Mouse (Mus musculus): Measurements from ENCODE around the gene Tex22. TPM values are rescaled to one million over a fixed set of nuclear protein-coding genes. Genes with fewer than 3 reads are reported as not detected.
A peak's percentile ranks its signal among the peaks of the same experiment; 100 is the strongest.

The Tex22 gene
- polyA plus RNA-seq, 1 experiment from 2014 or later = 0.13 TPM

DNA sequence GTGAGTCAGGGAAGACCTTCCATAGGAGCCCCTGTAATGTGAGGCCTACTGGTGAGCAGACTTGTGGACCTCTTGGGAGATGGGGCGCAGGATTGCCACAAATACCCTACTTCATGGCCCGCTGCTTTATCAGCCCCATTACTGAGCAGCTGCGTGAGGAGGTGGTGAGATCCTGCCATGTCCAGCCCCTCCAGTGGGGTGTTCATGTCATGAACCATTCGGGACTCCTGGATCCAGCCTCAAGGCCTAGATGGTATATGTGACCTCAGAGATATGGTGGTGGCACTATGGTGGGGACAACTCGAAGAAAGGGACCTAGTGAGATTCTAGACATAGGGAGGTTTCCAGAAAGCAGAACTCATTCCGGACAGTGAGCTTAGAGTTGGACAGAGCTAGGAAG, 14.8 kb downstream of the Tex22 start:
- Histone ChIP-seq H3K36me3 (no peaks in the 10 kb centered on the region), H3K9me3 (no peaks in the 10 kb centered on the region), H3K9ac (no peak overlapping the region), H3K4me3 (no peak overlapping the region), H3K27me3 (peaks cover 8% of the 10 kb centered on the region; the same call in 1 of the 2 replicates), H3K4me2 (replicated peaks) (no peak overlapping the region), H3K27ac (no peak overlapping the region), H3K4me1 (no peaks in the 10 kb centered on the region)
- no peak for ATAC-seq (ENCODE audit: insufficient number of reproducible peaks, insufficient read depth, low FRiP score, low TSS enrichment)
- WGBS = 87% methylated on average over 6 of the region's 6 CpGs

DNA sequence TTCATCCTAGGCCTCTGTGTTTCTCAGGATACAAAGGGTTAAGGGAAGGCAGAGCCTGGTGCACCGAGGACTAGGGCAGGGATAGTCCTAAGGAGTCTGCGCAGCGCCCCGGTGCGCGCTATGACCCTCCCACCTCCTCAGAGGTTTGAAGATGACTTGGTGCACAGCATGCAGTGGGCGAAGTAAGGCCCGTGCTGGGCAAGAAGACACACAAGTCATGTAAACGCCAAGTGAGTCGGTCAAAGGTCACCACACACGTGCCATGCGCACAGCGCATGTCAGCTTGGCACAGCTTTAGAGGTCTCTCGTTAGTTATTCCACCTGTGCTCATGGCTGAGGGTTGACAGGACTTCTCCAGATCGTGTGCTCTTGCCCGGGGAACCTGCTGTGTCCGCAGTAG, 15.8 kb downstream of the Tex22 start:
- Histone ChIP-seq H3K4me3 (no peak overlapping the region), H3K9me3 (no peaks in the 10 kb centered on the region), H3K36me3 (no peaks in the 10 kb centered on the region), H3K27ac (no peak overlapping the region), H3K4me1 (no peaks in the 10 kb centered on the region), H3K9ac (no peak overlapping the region), H3K27me3 (peaks cover 8% of the 10 kb centered on the region; the same call in 1 of the 2 replicates), H3K4me2 (replicated peaks) (no peak overlapping the region)
- ATAC-seq (ENCODE audit: insufficient number of reproducible peaks, insufficient read depth, low FRiP score, low TSS enrichment) = 0 out of 2 replicates have a peak, but pooled peaks have one; percentile 36
- 84% methylated on average over 17 of the region's 17 CpGs for WGBS

DNA sequence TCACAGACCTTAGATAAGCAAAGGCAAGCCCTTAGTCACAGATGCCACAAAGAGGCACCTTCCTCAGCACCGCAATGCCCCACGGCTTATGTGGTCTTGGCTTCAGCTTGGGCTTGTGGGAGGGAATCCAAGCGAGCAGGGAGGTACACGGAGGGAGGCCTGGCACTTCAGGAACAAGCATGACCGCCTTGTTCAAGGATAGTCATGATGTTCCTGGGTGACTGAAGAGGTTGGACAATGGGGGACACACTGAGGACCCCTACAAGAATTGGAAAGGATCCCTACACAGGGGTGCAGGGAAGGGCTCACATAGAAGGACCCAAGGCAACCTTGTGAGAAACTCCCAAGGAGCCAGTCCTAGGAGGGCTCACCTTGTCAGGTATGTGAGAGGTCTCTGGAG, 22.7 kb downstream of the Tex22 start:
- 0 out of 2 replicates have a peak, but pooled peaks cover 11% of the 10 kb centered on the region for H3K36me3 ChIP-seq
- peaks cover 28% of the 10 kb centered on the region for H3K4me1 ChIP-seq
- H3K9ac ChIP-seq = peak overlapping the region; percentile 100; the same call in 1 of the 2 replicates
- peak overlapping the region; percentile 85 for H3K4me2 ChIP-seq (replicated peaks)
- WGBS = 86% methylated on average over 5 of the region's 5 CpGs
- H3K27me3 ChIP-seq = no peaks in the 10 kb centered on the region
- H3K9me3 ChIP-seq = no peaks in the 10 kb centered on the region
- no peak for ATAC-seq (ENCODE audit: insufficient number of reproducible peaks, insufficient read depth, low FRiP score, low TSS enrichment)
- peak overlapping the region; percentile 100; the same call in 1 of the 2 replicates for H3K4me3 ChIP-seq
- H3K27ac ChIP-seq = no peak overlapping the region

DNA sequence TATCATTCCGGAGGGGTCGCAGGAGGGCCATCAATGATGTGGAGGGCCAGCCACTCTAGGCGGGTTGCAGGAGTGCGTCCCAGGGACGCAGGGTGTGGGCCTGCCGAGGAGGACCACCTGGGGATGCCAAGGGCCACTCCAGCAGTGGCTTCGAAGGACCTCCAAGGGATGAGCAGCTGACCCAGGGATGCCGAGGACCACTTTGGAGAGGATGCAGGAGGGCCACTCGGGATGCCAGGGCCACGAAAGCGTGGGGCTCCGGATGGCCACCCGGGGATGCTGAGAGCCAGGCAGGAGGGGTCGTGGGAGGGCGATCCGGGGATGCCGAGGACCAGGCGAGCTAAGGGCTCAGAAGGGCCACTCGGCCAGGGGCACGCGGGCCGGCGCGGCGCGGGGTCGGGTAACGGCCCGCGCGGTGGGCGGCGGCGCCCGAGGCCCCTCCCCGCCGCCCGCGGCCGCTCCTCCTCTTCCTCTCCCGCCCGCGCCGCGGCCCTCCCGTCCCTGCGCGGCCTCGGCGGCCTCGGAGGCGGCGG, 23.5 kb downstream of the Tex22 start, which contains the start of gene Mta1:
TSS of gene Mta1 (plus strand) at position 530 of the 533 bp plus-strand sequence.
- H3K27ac ChIP-seq = peak within 1 kb of the TSS; percentile 88
- no peaks in the 10 kb centered on the region for H3K27me3 ChIP-seq
- H3K4me3 ChIP-seq = peak within 1 kb of the TSS; percentile 100
- peaks cover 28% of the 10 kb centered on the region for H3K4me1 ChIP-seq
- H3K4me2 ChIP-seq (replicated peaks) = peak within 1 kb of the TSS; percentile 95
- no peaks in the 10 kb centered on the region for H3K9me3 ChIP-seq
- 1% methylated on average over 42 of the region's 53 CpGs for WGBS
- peak within 1 kb of the TSS; percentile 100 for H3K9ac ChIP-seq
- peak; percentile 38; the same call in 1 of the 2 replicates for ATAC-seq (ENCODE audit: insufficient number of reproducible peaks, insufficient read depth, low FRiP score, low TSS enrichment)
- 0 out of 2 replicates have a peak, but pooled peaks cover 11% of the 10 kb centered on the region for H3K36me3 ChIP-seq

DNA sequence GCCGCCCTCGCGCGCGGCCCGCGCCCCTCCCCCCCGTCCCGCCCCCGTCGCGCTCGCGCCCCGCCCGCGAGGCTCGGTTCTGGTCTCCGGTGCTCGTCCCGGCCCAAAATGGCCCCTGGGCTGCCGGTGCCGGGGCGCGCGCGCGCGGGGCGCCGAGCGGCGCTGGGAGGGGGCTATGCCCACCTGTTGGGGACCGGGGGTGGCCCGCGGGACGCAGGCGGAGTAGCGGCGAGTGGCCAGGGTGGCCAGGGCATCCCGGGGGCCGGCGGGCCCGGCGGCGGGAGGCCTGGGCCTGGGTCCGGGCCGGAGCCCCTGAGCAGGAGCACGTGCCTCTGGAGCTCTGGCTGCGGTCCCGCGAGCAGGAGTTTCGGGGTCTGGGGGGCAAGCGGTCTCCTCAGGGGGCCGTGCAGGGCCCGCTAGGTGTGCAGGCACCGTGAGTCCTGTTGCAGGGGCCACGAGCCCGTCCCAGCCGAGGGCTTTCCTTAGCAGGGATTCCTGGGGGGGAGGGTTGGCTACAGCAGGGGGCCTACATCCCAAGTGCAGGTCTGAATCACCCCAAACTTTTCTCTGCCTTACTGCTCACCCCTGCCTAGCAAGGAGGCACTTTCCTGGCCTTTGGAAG, 24.3 kb downstream of the Tex22 start:
- under 1% methylated on average over 26 of the region's 60 CpGs for WGBS
- H3K36me3 ChIP-seq = 0 out of 2 replicates have a peak, but pooled peaks cover 11% of the 10 kb centered on the region
- H3K27me3 ChIP-seq = no peaks in the 10 kb centered on the region
- H3K9ac ChIP-seq = peak overlapping the region; percentile 100
- 0 out of 2 replicates have a peak, but pooled peaks have one; percentile 11 for ATAC-seq (ENCODE audit: insufficient number of reproducible peaks, insufficient read depth, low FRiP score, low TSS enrichment)
- H3K9me3 ChIP-seq = no peaks in the 10 kb centered on the region
- peaks cover 28% of the 10 kb centered on the region for H3K4me1 ChIP-seq
- H3K27ac ChIP-seq = peak overlapping the region; percentile 88
- peak overlapping the region; percentile 95 for H3K4me2 ChIP-seq (replicated peaks)
- peak overlapping the region; percentile 100 for H3K4me3 ChIP-seq

DNA sequence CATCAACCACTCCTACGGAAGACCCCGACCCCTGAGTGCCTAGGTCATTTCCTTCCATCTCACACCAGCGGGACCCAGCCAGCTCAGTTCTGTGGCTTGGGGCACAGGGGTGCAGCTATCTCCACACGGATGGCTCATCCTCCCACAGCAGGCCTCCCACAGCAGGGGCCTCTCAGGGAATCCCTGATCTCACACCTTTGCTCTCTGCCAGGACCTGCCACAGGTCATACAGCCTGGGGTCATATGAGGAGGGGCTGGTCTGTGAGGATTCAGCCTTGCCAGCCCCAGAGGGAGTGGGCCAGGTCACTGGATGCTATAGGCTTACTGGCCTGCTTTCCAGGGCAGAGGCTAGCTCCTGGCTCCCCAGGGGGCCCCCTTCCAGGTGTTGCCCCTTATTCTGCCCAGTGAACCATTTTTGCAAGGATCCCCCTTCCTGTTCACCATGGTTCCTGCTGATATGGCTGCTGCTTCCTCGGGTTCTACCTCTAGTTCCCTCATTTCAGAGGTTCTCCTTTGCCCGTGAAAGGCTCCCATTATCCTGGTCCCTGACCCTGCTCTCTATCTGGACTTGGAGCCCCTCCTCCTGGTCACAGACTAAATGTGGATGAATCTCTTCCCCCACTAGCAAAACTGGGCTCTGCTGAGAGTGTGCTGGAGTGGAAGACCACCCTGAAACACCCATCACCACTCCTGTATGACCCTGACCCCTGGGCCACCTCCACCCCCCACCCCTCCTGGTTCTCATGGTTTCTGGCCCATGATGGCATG, 25.4 kb downstream of the Tex22 start:
- Histone ChIP-seq H3K27me3 (no peaks in the 10 kb centered on the region), H3K9ac (peak overlapping the region; percentile 100), H3K27ac (peak overlapping the region; percentile 20; the same call in 1 of the 2 replicates), H3K36me3 (peaks cover 21% of the 10 kb centered on the region; the same call in 1 of the 2 replicates), H3K4me1 (peaks cover 28% of the 10 kb centered on the region), H3K4me2 (replicated peaks) (peak overlapping the region; percentile 95), H3K9me3 (no peaks in the 10 kb centered on the region), H3K4me3 (peak overlapping the region; percentile 100)
- WGBS = 33% methylated on average over 6 of the region's 6 CpGs
- ATAC-seq (ENCODE audit: insufficient number of reproducible peaks, insufficient read depth, low FRiP score, low TSS enrichment) = no peak

DNA sequence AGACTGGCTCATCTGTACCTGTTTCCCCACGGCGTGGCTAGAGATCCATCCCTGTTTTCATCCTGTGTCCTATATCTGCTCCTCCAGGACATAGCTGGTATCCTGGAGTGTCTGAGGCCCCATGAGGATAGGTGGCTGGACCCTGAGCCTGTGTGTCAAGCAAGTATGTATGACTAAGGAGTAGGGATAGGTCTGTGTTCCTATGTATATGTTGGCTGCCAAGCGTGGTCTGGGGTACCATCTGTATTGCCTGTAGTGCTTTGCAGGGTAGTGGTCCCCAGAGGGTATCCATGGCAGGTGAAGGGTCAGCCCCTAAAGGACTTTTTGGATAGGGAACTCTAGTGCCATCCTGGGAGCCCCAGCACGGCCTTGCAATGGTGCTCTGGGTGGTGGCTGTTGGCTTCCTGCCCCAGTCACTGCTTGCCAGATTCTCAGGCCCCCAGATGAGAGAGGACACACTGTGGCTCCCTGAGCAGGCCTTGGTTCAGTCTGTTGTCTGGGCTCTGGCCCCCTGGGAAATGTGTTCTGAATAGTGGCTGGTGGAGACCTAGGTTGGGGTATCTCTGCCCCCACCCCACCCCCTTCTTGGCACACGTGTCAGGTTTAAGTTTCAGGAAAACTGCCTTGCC, 26.3 kb downstream of the Tex22 start:
- Histone ChIP-seq H3K36me3 (peaks cover 25% of the 10 kb centered on the region), H3K4me3 (peak overlapping the region; percentile 100; the same call in 1 of the 2 replicates), H3K9ac (0 out of 2 replicates have a peak overlapping the region, but pooled peaks have one; percentile 100), H3K4me2 (replicated peaks) (peak overlapping the region; percentile 95), H3K9me3 (no peaks in the 10 kb centered on the region), H3K27me3 (no peaks in the 10 kb centered on the region), H3K4me1 (peaks cover 28% of the 10 kb centered on the region), H3K27ac (no peak overlapping the region)
- no peak for ATAC-seq (ENCODE audit: insufficient number of reproducible peaks, insufficient read depth, low FRiP score, low TSS enrichment)
- 78% methylated on average over 5 of the region's 5 CpGs for WGBS

DNA sequence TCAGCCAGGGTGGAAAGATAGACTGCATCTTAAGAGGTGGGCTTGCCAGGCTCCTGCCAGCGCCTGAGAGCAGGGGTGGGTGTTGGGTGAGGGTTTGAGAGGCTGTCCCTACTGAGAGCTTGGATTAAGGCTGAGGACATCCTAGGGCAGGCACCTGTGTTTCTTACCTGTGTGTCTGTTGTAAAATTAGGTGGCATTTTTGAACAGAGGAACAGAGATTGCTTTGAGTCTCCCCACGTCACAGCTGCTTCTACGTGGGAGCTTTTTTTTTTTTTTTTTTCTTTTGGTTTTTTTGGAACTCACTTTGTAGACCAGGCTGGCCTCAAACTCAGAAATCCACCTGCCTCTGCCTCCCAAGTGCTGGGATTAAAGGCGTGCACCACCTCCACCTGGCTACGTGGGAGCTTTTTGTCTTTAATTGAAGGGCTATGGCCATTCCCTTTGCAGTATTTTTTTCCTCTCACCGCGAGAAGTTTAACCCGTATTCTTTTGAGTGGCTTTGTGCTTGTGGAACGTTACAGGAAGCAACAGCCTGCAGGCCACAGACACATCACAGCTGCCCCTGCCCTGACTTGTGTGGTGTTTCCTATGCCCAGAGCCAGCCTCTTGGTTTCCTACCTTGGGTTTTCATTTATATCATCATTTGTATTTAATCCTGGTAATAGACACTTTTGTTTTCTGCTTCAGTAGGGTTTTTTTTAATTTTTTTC, 27.1 kb downstream of the Tex22 start:
- ATAC-seq (ENCODE audit: insufficient number of reproducible peaks, insufficient read depth, low FRiP score, low TSS enrichment) = no peak
- Histone ChIP-seq H3K27ac (no peak overlapping the region), H3K27me3 (no peaks in the 10 kb centered on the region), H3K4me2 (replicated peaks) (no peak overlapping the region), H3K4me1 (peaks cover 28% of the 10 kb centered on the region), H3K9ac (no peak overlapping the region), H3K9me3 (no peaks in the 10 kb centered on the region), H3K4me3 (no peak overlapping the region), H3K36me3 (peaks cover 28% of the 10 kb centered on the region)
- WGBS = 86% methylated on average over 9 of the region's 9 CpGs

DNA sequence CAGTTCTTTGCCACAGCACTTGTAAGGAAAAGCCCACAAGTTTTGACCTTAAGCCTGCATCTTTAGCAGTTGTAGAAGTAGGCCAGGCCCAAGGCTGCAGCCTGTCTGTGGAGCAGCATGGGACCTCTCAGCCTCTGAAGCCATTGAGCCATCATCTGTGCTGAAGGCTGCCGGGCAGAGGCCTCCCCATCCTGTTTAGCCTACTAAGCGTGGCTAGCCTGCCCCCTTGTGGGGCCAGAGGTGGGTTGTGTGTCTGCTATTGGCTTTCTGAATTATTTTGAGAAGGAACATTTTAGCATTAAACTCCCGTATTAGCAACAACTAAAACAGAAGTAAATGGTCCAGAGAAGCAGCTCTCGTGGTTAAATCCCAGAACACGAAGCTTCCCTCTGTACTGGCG, 28.2 kb downstream of the Tex22 start:
- Histone ChIP-seq H3K4me1 (peaks cover 23% of the 10 kb centered on the region), H3K9ac (no peak overlapping the region), H3K4me2 (replicated peaks) (no peak overlapping the region; the same call in 1 of the 2 replicates), H3K27me3 (no peaks in the 10 kb centered on the region), H3K9me3 (no peaks in the 10 kb centered on the region), H3K36me3 (peaks cover 28% of the 10 kb centered on the region), H3K4me3 (no peak overlapping the region), H3K27ac (no peak overlapping the region)
- ATAC-seq (ENCODE audit: insufficient number of reproducible peaks, insufficient read depth, low FRiP score, low TSS enrichment) = no peak
- WGBS = 66% methylated on average over 6 of the region's 6 CpGs

DNA sequence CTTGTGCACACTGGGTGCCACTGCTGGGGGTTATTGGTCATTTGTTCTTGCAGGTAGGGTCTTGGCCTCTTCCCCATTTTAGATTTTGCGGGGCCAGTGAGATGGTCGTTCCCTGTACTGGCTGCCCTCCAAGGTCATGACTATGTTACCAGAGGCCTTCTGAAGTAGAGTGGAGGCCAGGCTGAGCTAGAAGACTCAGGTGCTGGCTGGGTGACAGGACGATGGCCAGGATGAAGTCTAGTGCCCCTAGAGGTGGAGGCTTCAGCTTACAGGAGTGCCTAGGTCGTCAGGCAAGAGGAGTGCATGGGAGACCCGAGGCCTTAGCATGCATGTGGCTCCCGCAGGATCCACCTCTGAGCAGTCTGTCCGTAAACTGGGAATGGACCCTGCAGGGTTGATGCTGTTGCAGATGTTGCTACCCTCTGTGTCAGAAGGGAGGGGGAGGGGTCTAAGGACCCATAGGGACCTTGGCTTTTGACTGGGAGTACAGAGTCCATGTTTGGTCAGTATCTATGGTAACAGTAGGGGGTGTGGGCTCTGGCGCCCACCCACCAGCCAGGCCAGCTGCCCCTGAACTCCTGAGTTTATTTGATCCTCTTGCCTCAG, 29.6 kb downstream of the Tex22 start:
- H3K27ac ChIP-seq = no peak overlapping the region
- no peak overlapping the region for H3K9ac ChIP-seq
- ATAC-seq (ENCODE audit: insufficient number of reproducible peaks, insufficient read depth, low FRiP score, low TSS enrichment) = peak; percentile 7; the same call in 1 of the 2 replicates
- WGBS = 83% methylated on average over 8 of the region's 8 CpGs
- H3K4me3 ChIP-seq = no peak overlapping the region
- no peaks in the 10 kb centered on the region for H3K27me3 ChIP-seq
- peaks cover 18% of the 10 kb centered on the region for H3K4me1 ChIP-seq
- peaks cover 28% of the 10 kb centered on the region for H3K36me3 ChIP-seq
- no peak overlapping the region for H3K4me2 ChIP-seq (replicated peaks)
- no peaks in the 10 kb centered on the region for H3K9me3 ChIP-seq

Data from embryonic facial prominence, embryonic 12.5 days (tissue).